Mouse (Mus musculus) R1 (cell line): ENCODE measurements at regions not wholly inside any gene's neighbourhood (a gene's known extent, or its start where the extent isn't known, plus 50 kb on each side); places are given as distances from the start of the nearest gene placed in this dataset.
A peak's percentile ranks its signal among the peaks of the same experiment; 100 is the strongest.

ENCODE experiments used
- DNase-seq: peaks from one replicate; pipeline ENCODE4 v3.0.0-alpha.2; 2018; ENCODE audit warnings: low read depth, low spot score

GRCm38 (mm10) chr15:94219907-94220306 is 245.3 kb downstream of the Adamts20 start:
- DNase-seq, result no peak

DNA sequence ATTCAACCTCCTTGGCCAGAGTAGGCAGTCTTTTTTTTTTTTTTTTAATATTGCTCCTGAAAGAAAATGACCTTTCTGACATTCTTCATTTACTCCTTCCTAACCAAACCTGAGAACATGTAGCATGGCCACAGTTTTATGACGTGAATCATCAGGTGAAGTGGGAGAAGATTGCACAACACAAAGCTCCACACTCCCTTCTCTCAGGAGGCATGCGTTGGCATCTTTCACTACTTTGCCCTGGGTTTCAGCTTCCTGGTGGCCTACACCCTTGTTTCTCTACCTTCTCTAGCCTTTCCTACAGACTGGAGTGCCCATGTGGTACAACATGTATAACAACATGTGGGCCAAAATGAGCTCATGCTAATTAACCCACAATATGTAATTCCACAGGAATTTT is 248.5 kb downstream of the Adamts20 start:
- no peak for DNase-seq

GRCm38 (mm10) chr15:94214440-94214839 is 250.8 kb downstream of the Adamts20 start:
- DNase-seq, result no peak

- peak; percentile 21 for DNase-seq
These were observed 251.8 kb downstream of the Adamts20 start for GRCm38 (mm10) chr15:94213393-94213792.

GRCm38 (mm10) chr15:94208476-94208875 is 256.7 kb downstream of the Adamts20 start:
- no peak for DNase-seq

DNA sequence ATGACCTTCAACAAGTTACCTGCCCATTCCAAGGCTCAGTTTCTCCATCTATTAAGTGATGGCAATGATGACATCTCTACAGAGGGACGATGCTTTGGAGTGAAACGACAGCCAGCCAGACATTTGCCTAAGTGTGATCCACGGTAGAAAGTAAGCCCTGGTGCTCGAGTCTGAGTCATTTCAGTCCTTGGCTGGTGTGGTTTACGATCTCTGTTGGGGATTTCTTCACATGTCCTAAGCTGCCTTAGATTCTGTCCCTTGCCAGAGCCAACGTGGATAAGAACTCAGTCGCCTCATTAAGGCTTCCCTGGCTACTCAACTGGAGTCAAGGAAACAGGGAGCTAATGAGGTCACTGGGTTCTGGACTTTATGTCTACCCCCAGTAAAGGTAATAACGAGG is 258.8 kb downstream of the Adamts20 start:
- no peak for DNase-seq

- DNase-seq, result no peak
These were observed 259.8 kb downstream of the Adamts20 start for GRCm38 (mm10) chr15:94205309-94205893.

- no peak for DNase-seq
These were observed 275.1 kb downstream of the Adamts20 start for GRCm38 (mm10) chr15:94190081-94190488.

DNA sequence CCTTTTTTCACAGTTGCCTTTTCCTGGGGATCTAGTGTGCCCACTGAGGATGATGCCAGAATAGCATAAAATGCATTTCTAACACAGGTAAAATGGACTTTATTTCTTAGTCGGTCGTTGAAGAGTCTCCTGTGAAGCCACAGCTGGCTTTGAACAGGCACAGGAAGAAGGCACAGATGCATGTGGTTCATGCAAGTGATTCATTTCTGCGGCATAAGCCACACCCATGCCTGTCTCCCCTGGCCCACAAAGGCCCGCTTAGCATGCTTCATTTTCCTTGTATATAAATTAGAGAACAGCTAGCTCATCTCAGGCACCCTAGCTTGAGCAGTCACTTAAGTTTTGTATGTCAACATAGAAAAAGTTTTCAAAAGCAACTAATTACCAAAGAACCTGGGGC is 277.6 kb downstream of the Adamts20 start:
- DNase-seq, result no peak

GRCm38 (mm10) chr15:94183663-94184375 is 281.4 kb downstream of the Adamts20 start:
- DNase-seq, result peak; percentile 91

GRCm38 (mm10) chr15:94174083-94174482 is 291.1 kb downstream of the Adamts20 start:
- no peak for DNase-seq

DNA sequence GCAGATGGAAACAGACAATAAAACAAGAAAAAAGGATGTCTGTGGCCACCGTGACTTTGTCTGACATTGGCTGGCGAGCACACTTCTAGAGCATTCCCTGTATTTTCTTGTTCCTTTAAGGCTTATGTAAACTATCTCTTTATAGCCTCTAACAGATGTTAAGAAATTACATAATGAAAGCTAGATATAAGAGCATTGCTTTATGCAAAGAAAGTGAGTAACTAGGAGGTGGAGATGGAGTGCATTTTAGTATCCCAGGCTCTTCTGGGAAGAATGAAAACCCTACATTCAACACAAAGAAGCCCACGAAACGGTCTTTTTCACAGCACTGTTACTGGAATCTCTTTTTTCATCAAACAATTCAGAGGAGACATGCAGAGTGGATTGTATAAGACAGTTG is 304.4 kb downstream of the Adamts20 start:
- DNase-seq, result no peak

- peak; percentile 13 for DNase-seq
These were observed 325.7 kb downstream of the Adamts20 start for GRCm38 (mm10) chr15:94139534-94139958.

GRCm38 (mm10) chr15:94137159-94137952 is 327.9 kb downstream of the Adamts20 start:
- DNase-seq, result peak; percentile 5

GRCm38 (mm10) chr15:94112801-94113200 is 352.4 kb downstream of the Adamts20 start:
- DNase-seq, result no peak

DNA sequence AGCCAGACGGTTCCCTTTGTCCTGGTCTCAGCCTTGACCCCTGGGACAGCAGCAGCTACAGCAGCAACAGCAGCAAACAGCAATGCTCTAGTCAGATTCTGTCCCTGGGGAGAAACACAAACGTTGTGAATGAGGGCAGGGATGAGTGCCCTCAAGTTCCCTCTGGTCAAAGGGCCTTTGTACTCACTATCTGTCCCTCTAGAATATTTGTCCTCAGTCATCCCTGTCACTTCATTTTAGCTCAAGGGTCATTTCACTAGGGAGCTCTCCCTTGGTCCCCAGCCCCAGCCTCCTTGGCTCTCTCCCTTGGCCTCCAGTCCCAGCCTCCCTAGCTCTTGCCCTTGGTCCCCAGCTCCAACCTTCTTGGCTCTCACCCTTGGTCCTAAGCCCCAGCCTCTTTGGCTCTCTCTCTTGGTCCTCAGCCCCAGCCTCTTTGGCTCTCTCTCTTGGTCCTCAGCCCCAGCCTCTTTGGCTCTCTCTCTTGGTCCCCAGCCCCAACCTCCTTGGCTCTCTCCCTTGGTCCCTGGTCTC is 358.0 kb downstream of the Adamts20 start:
- DNase-seq, result no peak

DNA sequence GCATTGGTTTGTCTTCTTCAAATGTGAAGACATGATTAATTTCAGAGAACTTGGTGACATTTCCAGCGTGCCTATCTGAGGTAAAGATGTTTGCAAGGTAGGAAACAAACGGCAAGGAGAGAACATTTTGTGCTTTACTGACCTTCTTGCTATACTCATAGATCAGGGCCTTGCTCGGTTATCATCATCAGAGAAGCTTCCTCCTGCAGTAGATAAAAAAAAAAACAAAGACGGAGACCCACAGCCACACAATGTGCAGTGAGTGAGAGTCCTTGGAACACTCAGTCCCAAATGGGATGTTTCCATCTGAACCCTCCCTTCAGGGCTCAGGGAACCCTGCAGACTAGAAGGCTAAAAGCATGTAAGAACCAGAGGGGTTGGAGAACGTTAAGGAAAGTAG is 374.6 kb downstream of the Adamts20 start:
- no peak for DNase-seq

DNA sequence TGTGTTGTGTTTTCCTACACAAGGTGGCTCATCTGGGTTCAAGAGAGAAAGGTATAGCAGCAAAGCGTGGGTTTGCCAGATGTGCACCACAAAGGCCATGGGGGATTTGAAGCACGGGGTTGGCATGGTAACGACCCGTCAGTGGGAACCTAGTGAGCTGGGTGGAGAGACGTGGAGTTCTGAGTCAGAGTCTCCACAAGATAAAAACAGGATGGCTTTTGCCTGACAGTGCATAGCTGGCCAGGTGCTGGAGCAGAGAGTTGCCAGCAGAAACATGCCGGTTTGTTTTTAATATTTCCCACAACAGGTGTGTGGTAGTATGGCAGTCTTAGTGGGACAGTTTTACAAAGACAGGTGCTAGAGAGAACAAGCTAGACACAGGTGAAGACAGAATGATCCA is 375.4 kb downstream of the Adamts20 start:
- peak; percentile 35 for DNase-seq

GRCm38 (mm10) chr15:94082369-94082768 is 382.8 kb downstream of the Adamts20 start:
- DNase-seq, result no peak

DNA sequence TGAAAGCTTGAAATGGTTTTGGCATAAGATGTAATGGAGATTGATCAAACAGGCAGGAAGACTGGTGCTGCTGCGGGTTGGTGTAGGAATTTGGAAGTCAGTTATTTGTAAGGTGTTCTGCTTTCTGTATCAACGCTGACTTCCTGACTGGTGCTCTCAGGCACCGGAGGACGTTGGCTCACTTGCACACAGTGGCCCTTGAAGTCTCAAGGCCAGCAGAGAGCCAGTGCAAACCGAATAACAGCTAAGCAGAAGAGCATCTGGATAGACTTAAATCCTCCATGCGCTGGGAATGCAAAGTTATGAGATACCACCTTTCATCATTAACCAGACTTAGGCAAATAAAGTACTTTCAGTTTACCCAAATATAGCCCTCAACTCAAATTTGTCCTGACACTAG is 388.2 kb downstream of the Adamts20 start:
- no peak for DNase-seq

- no peak for DNase-seq
These were observed 390.9 kb downstream of the Adamts20 start for GRCm38 (mm10) chr15:94074161-94074950.

DNA sequence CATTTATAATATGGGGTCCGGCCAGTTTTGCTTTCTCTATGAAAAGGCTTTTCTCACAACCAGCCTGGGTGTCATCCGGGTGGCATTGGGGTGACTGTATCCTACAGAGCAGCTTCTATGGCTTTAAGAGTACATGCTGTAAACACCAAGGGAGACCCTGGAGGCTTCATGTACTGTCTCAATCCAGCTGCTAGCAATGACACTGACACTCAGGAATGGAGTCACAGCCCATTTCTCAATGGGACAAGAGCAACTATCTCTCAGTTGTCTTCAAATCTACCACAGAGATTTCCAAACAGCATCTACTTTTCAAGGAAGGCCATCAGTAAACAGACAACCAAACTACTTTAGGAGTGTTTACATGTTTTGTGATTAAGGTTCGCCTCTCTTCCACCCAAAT is 397.5 kb downstream of the Adamts20 start:
- no peak for DNase-seq
